Mouse (Mus musculus) neutrophil, adult 83 days (primary cell): Measurements from ENCODE around the gene Kin. TPM values are rescaled to one million over a fixed set of nuclear protein-coding genes. Genes with fewer than 3 reads are reported as not detected.

Source experiments
- total RNA-seq, 2 experiments: library from RNA; stranded (reverse); gene quantifications; one replicate each; pipeline ENCODE4 v1.2.4; 2023

The Kin gene
- 10 to 100 TPM; 15.8 to 17.9 TPM for total RNA-seq

GRCm38 (mm10) chr2:10080310-10081010, at the start of gene Kin, which contains the start of gene Atp5c1:
Kin (plus strand) TSS chr2:10080593.
Atp5c1 (minus strand) TSS chr2:10080510.

GRCm38 (mm10) chr2:10048461-10048860, 31.9 kb upstream of the Kin start, which contains the start of gene Taf3:
Taf3 (minus strand) TSS chr2:10048596.

DNA sequence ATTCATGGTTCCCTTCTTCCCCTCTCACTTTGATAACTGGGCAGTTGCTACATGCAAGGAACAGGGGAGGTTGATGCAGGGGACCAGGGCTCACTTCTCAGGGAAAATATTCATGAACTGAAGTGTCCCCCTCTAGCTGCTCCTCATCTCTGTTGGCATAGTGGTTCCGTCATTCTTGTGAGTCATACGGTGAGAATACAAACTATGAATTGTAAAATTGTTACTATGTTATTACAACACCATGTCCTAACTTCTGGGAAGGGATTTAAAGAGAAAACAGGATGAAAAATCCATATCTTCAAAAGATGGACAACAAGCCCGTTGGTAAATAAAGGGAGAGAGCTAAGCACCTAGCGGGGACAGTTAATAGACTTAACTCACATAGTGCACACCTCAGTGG, 50.9 kb downstream of the Kin start, which contains the start of gene Itih2:
TSS of gene Itih2 (minus strand) at position 101 of the 400 bp plus-strand sequence.

Other genes with a start within 250 kb of the Kin start
- gene 4930412O13Rik, start 199.3 kb upstream of the Kin start, total RNA-seq = not detected
- gene 9230102O04Rik, start 191.1 kb upstream of the Kin start, total RNA-seq = not detected
- gene Gata3, start 190.6 kb upstream of the Kin start, total RNA-seq = 1 to 10 TPM in 1 of 2 experiments, under 1 TPM in 1; 0.77 to 2.1 TPM
- 10 to 100 TPM in 1 of 2 experiments, 1 to 10 TPM in 1; 9.5 to 10.2 TPM for gene Taf3, start 32.0 kb upstream of the Kin start, total RNA-seq
- gene Atp5c1, start 83 bp upstream of the Kin start, total RNA-seq = 100 to 1,000 TPM; 115 to 116 TPM
- not detected for gene Itih2, start 50.8 kb downstream of the Kin start, total RNA-seq
- gene Itih5, start 73.0 kb downstream of the Kin start, total RNA-seq = 1 to 10 TPM; 6.6 TPM